Mouse (Mus musculus): ENCODE data around the gene Ncs1. TPM values are rescaled to one million over a fixed set of nuclear protein-coding genes. Genes with fewer than 3 reads are reported as not detected.
A peak's percentile ranks its signal among the peaks of the same experiment; 100 is the strongest.

Gene Ncs1
- polyA plus RNA-seq, 1 experiment: 58.6 TPM

GRCm38 (mm10) chr2:31204677-31205076 is 40.9 kb upstream of the Ncs1 start:
- H3K79me2 ChIP-seq (ENCODE audit: control insufficient read depth, insufficient read depth): no peaks in the 10 kb centered on the region
- no peaks in the 10 kb centered on the region for H3K79me3 ChIP-seq (ENCODE audit: low read depth)
- H3K4me3 ChIP-seq (ENCODE audit: insufficient read depth, poor library complexity, severe bottlenecking): no peak overlapping the region
- no peak for TF ChIP-seq MYOG (IDR thresholded peaks at IDR 0.05; ENCODE audit: control insufficient read depth, extremely low read depth, insufficient read length)
- no peak for TF ChIP-seq CEBPB (IDR thresholded peaks at IDR 0.05; ENCODE audit: low read depth)
- TF ChIP-seq CTCF (IDR thresholded peaks at IDR 0.05; ENCODE audit: control insufficient read depth, insufficient read depth, insufficient read length): no peak
- TF ChIP-seq MAX (IDR thresholded peaks at IDR 0.05): no peak
- TF ChIP-seq MYOD1 (IDR thresholded peaks at IDR 0.05; ENCODE audit: control insufficient read depth, insufficient read length, low read depth): no peak
- TF ChIP-seq FOSL1 (IDR thresholded peaks at IDR 0.05; ENCODE audit: insufficient read depth, low read length, poor library complexity, severe bottlenecking): no peak
- no peak for TF ChIP-seq USF1 (IDR thresholded peaks at IDR 0.05; ENCODE audit: low read depth)
- peaks cover 33% of the 10 kb centered on the region for H3K36me3 ChIP-seq (ENCODE audit: control insufficient read depth, insufficient read depth)
- H3K27me3 ChIP-seq (ENCODE audit: control insufficient read depth, insufficient read depth, insufficient read length): no peaks in the 10 kb centered on the region
- no peak overlapping the region for H3ac ChIP-seq (ENCODE audit: control insufficient read depth, insufficient read length, low read depth)

GRCm38 (mm10) chr2:31206211-31206610 is 39.4 kb upstream of the Ncs1 start:
- H3ac ChIP-seq (ENCODE audit: control insufficient read depth, insufficient read length, low read depth): no peak overlapping the region
- H3K27me3 ChIP-seq (ENCODE audit: control insufficient read depth, insufficient read depth, insufficient read length): no peaks in the 10 kb centered on the region
- peaks cover 33% of the 10 kb centered on the region for H3K36me3 ChIP-seq (ENCODE audit: control insufficient read depth, insufficient read depth)
- H3K79me3 ChIP-seq (ENCODE audit: low read depth): no peaks in the 10 kb centered on the region
- TF ChIP-seq FOSL1 (IDR thresholded peaks at IDR 0.05; ENCODE audit: insufficient read depth, low read length, poor library complexity, severe bottlenecking) (no peak), MYOD1 (IDR thresholded peaks at IDR 0.05; ENCODE audit: control insufficient read depth, insufficient read length, low read depth) (no peak), CEBPB (IDR thresholded peaks at IDR 0.05; ENCODE audit: low read depth) (no peak), USF1 (IDR thresholded peaks at IDR 0.05; ENCODE audit: low read depth) (no peak), MYOG (IDR thresholded peaks at IDR 0.05; ENCODE audit: control insufficient read depth, extremely low read depth, insufficient read length) (no peak), MAX (IDR thresholded peaks at IDR 0.05) (no peak), CTCF (IDR thresholded peaks at IDR 0.05; ENCODE audit: control insufficient read depth, insufficient read depth, insufficient read length) (no peak)
- no peak overlapping the region for H3K4me3 ChIP-seq (ENCODE audit: insufficient read depth, poor library complexity, severe bottlenecking)
- H3K79me2 ChIP-seq (ENCODE audit: control insufficient read depth, insufficient read depth): no peaks in the 10 kb centered on the region

GRCm38 (mm10) chr2:31206882-31207281 is 38.7 kb upstream of the Ncs1 start:
- Histone ChIP-seq H3K36me3 (ENCODE audit: control insufficient read depth, insufficient read depth) (peaks cover 26% of the 10 kb centered on the region), H3K4me3 (ENCODE audit: insufficient read depth, poor library complexity, severe bottlenecking) (no peak overlapping the region), H3ac (ENCODE audit: control insufficient read depth, insufficient read length, low read depth) (no peak overlapping the region), H3K27me3 (ENCODE audit: control insufficient read depth, insufficient read depth, insufficient read length) (no peaks in the 10 kb centered on the region), H3K79me3 (ENCODE audit: low read depth) (no peaks in the 10 kb centered on the region), H3K79me2 (ENCODE audit: control insufficient read depth, insufficient read depth) (no peaks in the 10 kb centered on the region)
- TF ChIP-seq MYOG (IDR thresholded peaks at IDR 0.05; ENCODE audit: control insufficient read depth, extremely low read depth, insufficient read length) (no peak), MYOD1 (IDR thresholded peaks at IDR 0.05; ENCODE audit: control insufficient read depth, insufficient read length, low read depth) (no peak), MAX (IDR thresholded peaks at IDR 0.05) (no peak), USF1 (IDR thresholded peaks at IDR 0.05; ENCODE audit: low read depth) (no peak), CEBPB (IDR thresholded peaks at IDR 0.05; ENCODE audit: low read depth) (no peak), FOSL1 (IDR thresholded peaks at IDR 0.05; ENCODE audit: insufficient read depth, low read length, poor library complexity, severe bottlenecking) (no peak), CTCF (IDR thresholded peaks at IDR 0.05; ENCODE audit: control insufficient read depth, insufficient read depth, insufficient read length) (no peak)

DNA sequence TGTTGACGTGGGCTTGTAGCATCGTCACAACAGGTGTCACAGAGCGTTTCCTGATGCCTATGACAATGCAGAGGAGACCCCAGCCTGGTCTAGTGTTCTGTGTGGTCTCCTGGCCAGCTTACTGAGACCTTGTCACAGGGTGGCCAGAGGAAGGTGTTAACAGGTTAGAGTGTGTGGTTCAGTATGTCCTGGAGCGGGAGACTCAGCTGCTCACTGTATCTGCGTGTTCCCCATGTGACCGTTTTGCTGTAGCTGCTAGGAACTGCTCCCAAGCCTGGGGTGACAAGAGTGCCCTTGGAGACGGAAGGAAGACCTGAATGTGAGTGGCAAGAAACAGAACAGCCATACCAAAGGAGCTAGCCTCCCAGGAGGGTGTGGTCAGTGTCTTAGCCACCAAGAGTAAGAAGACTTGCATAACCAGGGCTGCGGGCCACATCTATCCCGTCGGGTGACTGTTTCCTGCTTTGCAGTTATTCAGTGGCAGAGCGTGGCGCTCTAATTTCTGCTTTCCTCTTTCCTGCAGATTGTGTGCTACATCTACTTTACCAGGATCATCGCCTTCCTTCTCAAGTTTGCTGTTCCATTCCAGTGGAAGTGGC is 37.0 kb upstream of the Ncs1 start:
- no peak for TF ChIP-seq CEBPB (IDR thresholded peaks at IDR 0.05; ENCODE audit: low read depth)
- TF ChIP-seq MYOD1 (IDR thresholded peaks at IDR 0.05; ENCODE audit: control insufficient read depth, insufficient read length, low read depth): no peak
- no peak for TF ChIP-seq CTCF (IDR thresholded peaks at IDR 0.05; ENCODE audit: control insufficient read depth, insufficient read depth, insufficient read length)
- Histone ChIP-seq H3K4me3 (ENCODE audit: insufficient read depth, poor library complexity, severe bottlenecking) (no peak overlapping the region), H3K79me2 (ENCODE audit: control insufficient read depth, insufficient read depth) (no peaks in the 10 kb centered on the region), H3K36me3 (ENCODE audit: control insufficient read depth, insufficient read depth) (peaks cover 25% of the 10 kb centered on the region), H3K27me3 (ENCODE audit: control insufficient read depth, insufficient read depth, insufficient read length) (no peaks in the 10 kb centered on the region), H3ac (ENCODE audit: control insufficient read depth, insufficient read length, low read depth) (no peak overlapping the region), H3K79me3 (ENCODE audit: low read depth) (no peaks in the 10 kb centered on the region)

DNA sequence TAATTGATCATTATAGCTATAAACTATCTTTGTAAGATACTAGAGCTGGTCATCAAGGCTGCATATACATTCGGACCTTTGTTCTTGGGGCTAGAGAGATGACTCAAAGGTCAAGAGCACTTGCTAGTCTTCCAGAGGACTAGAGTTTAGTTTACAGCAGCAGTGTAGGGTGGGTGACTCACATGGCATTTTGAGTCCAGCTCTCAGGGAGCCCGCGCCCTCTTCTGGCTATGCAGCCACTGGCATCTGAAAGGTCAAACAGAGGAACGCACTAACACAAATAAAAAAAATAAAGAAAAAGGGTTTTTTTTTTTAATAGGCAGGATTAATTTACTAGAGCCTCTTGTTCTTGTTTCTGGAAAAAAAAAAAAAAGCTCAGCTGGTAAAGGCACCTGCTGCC is 36.1 kb upstream of the Ncs1 start:
- Histone ChIP-seq H3K79me3 (ENCODE audit: low read depth) (no peaks in the 10 kb centered on the region), H3K79me2 (ENCODE audit: control insufficient read depth, insufficient read depth) (no peaks in the 10 kb centered on the region), H3K36me3 (ENCODE audit: control insufficient read depth, insufficient read depth) (peaks cover 30% of the 10 kb centered on the region), H3K27me3 (ENCODE audit: control insufficient read depth, insufficient read depth, insufficient read length) (no peaks in the 10 kb centered on the region), H3K4me3 (ENCODE audit: insufficient read depth, poor library complexity, severe bottlenecking) (no peak overlapping the region), H3ac (ENCODE audit: control insufficient read depth, insufficient read length, low read depth) (no peak overlapping the region)
- TF ChIP-seq MAX (IDR thresholded peaks at IDR 0.05): no peak
- no peak for TF ChIP-seq USF1 (IDR thresholded peaks at IDR 0.05; ENCODE audit: low read depth)
- no peak for TF ChIP-seq CEBPB (IDR thresholded peaks at IDR 0.05; ENCODE audit: low read depth)
- TF ChIP-seq CTCF (IDR thresholded peaks at IDR 0.05; ENCODE audit: control insufficient read depth, insufficient read depth, insufficient read length): peak; percentile 31
- no peak for TF ChIP-seq MYOG (IDR thresholded peaks at IDR 0.05; ENCODE audit: control insufficient read depth, extremely low read depth, insufficient read length)
- no peak for TF ChIP-seq MYOD1 (IDR thresholded peaks at IDR 0.05; ENCODE audit: control insufficient read depth, insufficient read length, low read depth)
- TF ChIP-seq FOSL1 (IDR thresholded peaks at IDR 0.05; ENCODE audit: insufficient read depth, low read length, poor library complexity, severe bottlenecking): no peak

Data from C2C12 (cell line).